Mouse (Mus musculus) spleen, adult 2 months (tissue): ENCODE results near the gene Chek2.

Experiments
- CTCF ChIP-seq: fragments of 200-500 bp; IDR thresholded peaks from 2 replicates; pipeline ENCODE4 v1.5.1; 2011; ENCODE audit warnings: mild to moderate bottlenecking, inconsistent platforms; ENCODE audit not compliant: insufficient read depth, insufficient read length, insufficient replicate concordance; ENCODE audit errors: extremely low read depth
- POLR2A ChIP-seq: fragments of 200-500 bp; IDR thresholded peaks from 2 replicates; pipeline ENCODE4 v1.6.1; 2011; ENCODE audit warnings: low read depth, low read length, inconsistent platforms

- no peak for TF ChIP-seq CTCF
- TF ChIP-seq POLR2A = no peak
Observed at GRCm38 (mm10) chr5:110874711-110875110, 34.9 kb downstream of the Chek2 start.
